Mouse (Mus musculus) ES-CJ7 (cell line): ENCODE results near the gene Tut7.
"Not testable (repeated sequence)": the region's sequence is repeated elsewhere in the genome, so short reads cannot be mapped to it uniquely, and the experiment has no call there.

Experiments
- DNase-seq: peaks from one replicate; pipeline ENCODE4 v3.0.0; 2011; ENCODE audit warnings: low read depth, low spot score

Tut7 gene

DNA sequence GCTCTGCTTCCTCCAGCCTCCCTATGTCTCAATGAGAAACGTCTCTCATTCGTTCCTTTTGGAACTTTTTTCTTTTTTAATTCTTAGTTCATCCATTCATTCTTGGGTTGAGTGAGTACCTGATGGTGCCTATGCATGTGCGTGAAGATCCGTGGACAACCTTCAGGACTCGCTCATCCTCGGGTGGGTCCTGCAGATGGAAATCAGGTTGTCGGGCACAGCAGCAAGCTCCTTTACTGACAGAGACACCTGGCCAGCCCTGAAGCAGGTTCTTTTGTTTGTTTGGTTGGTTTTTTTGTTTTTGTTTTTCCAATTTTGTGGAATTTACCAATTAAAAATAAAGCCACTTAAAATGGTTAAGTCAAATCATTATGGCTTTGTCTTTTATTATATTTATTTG is 9.9 kb upstream of the Tut7 start:
- no peak for DNase-seq

DNA sequence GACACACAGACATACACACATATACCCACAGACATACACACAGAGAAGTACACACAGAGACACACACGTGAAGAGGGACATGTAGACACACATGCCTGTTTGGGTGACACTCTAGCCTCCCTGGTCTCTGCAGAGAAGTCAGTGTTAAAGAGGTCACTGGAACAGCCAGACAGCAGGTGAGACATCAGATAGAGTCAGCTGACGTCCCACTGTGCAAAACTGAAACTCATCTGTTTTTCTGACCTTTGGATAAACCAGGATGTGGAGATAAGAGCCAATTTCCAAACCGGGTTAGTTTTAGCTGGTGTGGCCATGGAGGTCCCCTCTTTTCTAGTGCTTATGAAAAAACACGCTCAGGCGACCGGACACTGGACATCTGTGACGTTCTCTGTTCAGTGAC is 9.5 kb upstream of the Tut7 start:
- DNase-seq = no peak

DNA sequence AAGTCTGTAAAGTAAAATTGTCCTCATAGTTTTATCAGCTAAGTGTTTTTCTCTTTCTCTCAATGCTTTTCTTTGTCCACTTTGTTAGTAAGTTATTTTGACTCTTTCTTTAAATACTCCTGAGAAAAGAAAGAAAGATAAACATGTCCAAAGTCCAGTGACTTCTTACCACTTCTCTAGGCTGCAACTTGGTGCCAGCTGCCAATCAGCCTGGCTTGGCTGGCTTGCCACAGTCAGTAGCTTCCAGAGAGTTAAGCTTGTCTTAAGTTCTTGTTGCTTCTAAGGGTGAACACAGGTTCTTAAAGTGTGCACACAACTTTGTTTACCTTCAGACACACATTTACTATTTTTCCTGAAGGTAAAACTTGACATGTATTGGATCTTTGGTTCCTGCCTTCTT is 3.0 kb upstream of the Tut7 start:
- DNase-seq = no peak

DNA sequence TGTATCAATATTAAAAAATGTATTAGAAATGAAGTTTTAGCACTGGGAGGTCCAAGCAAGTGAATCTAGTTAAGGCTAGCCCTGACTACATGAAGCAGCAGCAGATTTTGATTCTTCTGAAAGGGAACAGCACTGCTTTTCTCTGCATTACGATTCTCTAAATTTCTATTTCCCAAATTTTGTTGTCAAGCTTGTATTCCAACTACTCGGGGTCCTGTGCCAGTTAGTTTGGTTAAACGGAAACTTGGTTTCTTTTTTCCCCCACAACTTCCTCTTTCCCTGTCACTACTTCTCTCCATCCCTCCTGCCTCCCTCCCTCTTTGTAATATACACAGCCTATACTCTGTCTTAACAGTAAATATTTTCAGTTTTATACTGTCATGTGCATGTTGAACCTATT is 2.1 kb downstream of the Tut7 start:
- DNase-seq = no peak

DNA sequence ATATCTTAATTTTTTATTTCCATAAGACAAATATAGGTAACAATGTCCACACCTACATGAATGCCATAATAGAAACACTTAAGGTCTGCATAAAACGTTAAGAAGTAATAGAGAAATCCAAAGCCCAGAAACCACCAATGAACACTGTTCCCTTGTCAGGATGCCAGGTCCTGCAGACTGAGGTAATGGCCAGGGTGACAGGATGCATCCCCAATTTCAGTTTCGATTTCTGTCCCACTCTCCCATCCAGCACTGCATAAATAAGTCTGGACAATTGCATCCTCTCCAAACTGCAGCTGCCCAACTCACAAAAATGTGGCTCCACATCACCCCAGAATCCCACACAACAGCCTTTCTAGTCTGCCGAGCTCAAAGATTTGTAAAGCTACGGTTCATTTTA is 2.8 kb downstream of the Tut7 start:
- no peak for DNase-seq

DNA sequence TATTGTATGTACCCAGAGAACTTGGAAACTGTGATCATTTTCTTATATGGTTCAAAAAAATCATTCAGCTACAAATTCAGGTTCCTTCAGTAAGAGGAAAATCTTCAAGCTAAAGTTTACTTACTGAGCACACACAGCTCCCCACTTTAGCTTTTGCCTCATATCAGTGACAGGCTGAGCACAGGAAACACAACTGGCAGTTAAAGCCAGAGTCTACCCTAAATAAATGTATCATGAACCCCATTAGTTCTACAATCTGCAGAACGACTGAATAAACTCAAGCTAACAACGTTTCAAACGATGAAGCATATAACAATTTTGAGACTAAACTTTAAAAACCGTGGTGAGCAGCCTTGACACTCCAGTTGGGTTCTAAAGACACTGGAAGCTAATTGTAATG is 5.6 kb downstream of the Tut7 start:
- DNase-seq = no peak

DNA sequence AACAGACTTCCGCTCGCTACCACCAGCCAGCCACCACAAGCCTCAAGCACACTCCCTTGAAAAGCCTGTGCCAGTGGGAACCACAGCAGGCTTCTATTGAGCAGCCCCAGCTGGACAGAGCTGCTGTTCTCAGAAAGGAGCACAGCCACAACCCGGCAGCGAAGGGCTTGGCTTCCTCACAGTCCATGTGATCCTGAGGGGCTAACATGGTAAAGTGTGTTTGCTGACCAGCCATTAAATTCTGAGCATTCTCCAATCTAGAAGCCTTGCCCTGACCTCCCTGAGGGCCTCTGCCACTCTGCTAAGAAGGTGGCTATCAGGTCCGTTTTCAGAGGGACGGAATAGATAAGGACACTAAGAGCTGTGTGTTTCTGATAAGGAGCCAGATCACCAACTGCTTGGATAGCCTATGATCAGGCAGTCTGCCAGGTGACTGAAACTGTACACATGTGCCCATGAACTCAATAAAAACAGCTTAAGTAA is 8.8 kb downstream of the Tut7 start:
- DNase-seq = no peak

DNA sequence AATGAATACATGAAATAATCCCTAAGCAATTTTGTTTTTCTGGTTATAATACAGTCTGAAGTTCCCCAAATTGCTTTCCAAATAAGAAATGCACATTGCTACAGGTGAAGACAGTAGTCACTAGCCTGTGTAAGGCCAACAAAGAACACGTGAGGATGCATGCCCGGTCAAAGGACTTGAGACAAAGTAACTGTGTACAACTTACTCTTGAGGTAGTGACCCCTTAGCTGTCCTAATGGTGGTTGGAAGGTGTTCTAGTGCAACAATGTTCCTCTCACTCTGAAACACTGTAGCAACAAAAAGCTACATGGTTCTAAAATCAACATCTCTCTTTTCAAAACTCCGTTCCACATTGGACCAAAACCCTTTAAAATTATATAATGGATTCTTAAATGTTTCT is 11.4 kb downstream of the Tut7 start:
- DNase-seq = no peak

DNA sequence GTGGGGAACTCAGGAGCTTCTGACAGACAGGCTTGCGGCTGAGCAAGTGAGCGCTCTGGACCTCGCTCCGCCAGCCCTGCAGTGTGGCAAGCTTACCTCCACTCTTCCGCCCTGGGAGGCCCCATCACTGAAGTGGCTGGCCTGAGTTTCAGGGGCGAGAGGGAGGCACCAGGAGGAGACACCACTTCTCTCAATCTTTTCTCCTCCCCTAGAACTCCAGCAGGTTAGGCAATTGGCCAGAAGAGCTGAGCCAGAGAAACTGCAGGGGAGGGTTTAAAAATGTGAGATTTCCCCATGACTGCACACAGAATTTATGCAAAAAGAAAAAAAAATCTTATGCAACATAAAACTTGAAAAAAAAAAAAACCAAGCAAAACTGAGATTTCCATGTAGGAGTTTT is 21.9 kb downstream of the Tut7 start:
- DNase-seq = no peak

DNA sequence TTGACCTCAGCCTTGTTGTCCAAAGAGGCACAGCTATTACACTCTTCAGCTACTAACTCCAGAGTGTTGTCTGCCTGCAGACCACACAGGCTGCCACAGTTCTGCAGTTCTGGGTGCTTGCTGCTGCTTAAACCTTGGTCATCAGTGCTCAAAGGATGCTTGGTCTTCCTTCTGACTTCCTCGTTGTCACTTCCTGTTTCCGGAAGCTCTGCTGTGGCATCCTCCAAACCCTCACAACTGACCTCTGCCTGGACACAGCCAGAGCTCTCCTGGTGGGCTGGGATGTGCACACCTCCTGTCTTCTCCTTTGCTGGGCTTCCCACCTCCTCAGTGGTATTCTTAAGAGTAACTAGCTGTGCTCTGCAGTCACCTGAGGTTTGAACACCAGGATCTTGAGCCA is 22.9 kb downstream of the Tut7 start:
- no peak for DNase-seq

DNA sequence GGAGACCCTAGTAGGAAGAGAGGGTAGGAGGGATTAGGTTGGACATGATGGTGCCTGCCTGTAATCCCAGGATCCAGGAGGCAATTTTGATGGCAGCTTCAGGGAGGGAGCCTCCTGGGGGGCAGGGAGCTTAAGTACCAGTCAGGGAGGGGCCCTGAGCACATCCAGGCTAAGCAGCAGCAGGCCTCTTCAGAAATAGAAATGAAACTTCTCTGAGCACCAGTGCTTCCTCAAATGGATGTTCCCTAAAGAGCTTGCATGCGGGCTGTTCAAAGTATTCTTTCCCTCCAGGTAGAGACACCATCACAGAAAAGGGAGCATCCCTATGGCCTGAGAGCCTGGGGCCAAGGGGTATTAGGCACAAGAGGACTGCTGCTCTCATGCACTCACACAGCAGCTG is 24.6 kb downstream of the Tut7 start:
- no peak for DNase-seq

DNA sequence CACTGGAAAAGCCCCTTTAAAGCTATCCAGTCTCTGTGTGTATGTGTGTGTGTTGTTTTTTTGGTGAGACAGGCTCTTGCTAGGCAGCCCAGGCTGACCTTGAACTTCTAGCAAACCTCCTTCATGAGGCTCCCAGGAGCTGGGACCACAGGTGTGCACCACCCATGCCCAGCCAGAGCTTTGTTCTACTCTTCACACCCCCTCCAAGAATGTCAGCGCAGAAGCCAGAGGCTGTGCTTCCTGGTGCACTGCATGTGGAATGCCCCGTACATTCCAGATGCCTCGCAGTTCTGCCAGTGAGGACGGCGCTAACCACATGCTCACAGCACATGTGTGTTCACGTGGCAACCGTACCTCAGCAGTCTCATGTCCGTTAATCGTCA is 26.5 kb downstream of the Tut7 start:
- peak; percentile 23 for DNase-seq

DNA sequence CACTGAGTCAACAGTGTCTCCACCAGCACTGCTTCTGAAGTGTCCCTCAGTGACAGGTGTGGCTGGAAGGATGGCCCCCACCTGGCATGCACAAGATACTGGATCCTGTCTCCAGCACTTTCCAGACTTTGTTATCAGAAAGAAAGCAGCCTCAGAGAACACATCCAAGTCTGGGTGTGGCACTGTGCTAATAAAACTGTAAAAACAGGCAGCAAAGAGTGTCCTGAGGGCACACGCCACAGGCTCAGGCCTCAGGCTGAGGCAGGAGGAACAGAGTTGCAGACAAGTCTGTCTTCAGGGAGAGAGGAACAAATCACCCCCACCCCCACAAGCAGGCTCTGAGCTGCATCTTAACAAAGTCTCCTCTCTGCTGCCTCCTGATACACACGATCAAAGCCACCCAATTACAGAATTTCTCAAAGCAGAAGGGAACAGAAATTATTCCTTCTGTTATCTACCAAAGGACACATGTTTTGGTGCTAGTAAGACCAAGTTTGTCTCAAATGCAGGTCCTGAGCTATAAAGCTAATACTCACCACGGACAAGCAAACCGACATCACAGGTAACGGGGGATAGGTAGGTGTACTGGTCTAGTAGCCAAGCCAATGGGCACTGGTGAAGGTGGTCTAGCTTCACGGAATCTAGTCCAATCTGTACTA is 27.0 kb downstream of the Tut7 start:
- no peak for DNase-seq

DNA sequence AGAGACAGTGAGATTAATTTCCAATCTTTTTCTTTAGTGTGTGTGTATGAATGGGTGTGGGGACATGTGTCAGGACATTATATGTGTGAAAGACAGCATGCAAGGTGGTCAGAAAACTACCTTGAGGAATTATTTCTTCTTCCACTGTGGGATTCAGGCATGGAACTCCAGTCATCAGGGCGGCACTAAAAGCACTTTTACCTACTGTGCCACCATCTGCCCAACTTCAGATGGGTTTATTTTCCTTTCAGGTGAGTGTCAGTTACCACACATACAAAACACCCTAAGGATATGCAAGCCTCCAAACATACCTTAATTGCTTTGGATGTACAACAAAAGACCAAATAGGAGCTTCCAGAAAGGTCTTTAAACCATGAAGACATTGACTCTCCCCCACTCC is 28.2 kb downstream of the Tut7 start:
- no peak for DNase-seq

DNA sequence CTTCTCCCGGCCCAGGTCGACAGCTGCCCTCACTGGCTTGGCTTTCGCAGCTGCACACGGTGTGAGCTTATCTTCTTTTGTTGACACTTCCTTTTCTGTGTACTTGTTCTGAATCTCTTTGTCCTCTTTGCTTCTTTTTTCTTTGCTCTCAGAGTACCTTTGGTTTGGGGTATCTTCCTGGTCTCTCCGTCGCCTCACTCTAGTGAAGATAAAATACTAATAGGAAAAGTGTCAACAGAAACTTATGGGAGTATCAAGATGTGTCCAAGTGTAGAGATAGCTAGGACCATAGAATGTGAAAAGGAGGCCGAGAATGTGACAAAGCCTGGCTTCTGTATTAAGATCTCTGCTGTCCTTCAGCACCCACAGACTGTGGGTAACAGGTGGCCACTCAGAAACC is 40.8 kb downstream of the Tut7 start, which contains the start of gene Gm49354:
Gene Gm49354 (minus strand): TSS at position 101 of the 400 bp plus-strand sequence.
- no peak for DNase-seq

DNA sequence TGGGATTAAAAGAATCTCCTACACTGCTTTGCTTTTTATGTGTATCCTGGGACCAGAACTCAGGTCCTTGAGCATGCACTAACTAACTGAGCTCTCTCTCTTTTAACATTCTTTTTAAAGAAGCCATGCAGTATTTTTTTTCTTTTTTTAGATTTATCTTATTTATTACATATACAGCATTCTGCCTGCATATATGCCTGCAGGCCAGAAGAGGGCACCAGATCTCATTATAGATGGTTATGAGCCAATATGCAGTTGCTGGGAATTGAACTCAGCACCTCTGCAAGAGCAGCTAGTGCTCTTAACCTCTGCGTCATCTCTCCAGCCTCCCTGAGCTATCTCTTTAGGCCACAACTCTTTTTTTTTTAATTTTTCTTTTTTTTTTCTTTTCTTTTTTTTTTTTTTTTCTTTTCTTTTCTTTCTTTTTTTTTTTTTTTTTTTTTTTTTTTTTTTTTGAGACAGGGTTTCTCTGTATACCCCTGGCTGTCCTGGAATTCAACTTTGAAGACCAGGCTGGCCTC is 43.1 kb downstream of the Tut7 start:
- not testable (repeated sequence) for DNase-seq

DNA sequence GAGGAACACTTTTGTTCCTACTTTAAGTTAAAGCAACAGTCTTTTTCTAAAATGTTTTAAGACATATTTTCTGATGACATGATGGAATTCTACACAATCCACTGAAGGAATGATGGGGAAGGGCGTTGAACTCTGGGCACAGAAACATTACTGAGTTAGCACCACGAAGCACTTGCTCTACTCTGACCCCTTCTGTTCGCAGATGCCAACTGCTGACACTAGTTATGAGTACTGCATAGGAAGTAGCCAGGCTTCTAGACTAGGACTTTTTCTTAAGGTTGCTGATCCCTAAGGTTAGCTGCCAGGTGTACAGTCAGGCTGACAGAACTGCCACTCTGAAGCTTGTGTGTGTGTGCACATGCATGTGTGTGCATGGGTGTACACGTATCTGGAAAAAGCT is 43.7 kb downstream of the Tut7 start:
- DNase-seq = peak; percentile 46

DNA sequence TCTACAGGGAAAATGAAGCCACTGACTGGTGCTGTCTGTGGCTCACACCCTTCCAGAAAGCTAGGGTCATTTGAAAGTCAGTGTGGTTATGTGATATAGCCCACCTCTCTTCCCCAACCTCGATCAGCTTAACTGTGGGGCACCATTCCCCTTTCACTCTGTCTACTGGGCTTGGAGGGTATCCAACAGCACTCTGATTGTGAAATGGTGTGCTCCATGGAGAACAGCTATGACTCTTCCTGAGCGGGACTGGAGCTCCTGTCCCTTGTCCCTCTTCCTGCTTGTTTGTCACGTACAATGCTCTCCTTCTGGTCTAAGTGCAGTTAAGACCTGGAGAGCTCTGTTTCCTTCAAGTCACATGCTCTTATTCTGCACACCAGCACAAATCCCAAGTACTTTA is 47.8 kb downstream of the Tut7 start:
- DNase-seq = no peak

DNA sequence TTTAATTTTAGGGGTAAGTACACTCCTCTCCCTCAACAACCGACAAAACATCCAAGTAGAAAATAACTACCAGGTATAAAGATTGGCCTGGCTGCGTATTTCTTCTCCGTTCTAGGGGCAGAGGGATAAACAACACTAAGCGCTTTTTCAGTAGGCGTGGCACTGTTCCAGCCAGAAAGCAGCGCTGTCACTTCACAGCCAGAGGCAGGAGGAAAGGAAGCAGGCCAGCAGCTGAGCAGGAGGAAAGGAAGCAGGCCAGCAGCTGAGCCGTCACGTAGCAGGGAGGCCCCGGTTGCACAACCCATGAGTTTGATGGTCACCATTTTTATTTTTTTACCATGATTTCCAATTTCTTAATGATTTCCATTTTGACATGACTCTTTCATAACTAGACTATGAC is 51.7 kb downstream of the Tut7 start:
- DNase-seq = peak; percentile 19

DNA sequence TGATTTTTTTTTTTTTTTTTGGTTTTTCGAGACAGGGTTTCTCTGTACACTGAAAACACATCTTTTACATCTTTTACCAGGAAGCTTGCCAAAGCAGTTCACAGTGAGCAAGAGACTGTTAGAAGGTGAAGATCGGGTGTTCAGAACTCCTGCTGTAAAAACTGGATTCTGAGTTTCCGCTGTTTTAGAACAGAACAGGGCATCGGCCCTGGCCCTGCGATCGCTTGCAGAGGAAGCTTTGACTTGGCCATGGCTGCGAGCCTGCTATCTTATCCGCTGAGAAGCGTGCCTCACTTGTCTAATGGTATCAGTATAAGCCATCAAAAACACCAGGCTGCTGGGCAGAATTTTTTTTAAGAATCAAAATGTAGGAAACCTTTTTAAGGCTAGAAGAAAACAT is 52.1 kb downstream of the Tut7 start:
- DNase-seq = no peak

DNA sequence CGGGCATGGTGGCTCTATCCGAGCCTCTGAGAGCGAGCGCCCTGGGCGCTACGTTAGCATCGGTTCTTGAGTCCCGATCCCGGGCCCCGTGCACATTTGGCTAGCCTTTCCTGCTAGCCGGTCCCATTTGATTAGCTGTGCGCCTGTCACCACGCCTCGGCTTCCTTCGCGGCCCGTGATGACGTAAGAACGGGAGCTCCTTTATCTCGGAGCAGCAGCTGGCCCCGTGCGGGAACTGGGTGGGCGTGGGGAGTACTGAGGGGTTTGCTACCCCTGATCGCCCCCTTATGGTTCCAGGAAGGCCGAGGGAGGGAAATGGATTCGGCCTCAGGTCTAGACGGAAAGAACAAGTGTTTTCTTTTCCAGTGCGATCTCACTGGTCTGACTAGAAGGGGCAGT is 52.8 kb downstream of the Tut7 start:
- DNase-seq = peak; percentile 95

DNA sequence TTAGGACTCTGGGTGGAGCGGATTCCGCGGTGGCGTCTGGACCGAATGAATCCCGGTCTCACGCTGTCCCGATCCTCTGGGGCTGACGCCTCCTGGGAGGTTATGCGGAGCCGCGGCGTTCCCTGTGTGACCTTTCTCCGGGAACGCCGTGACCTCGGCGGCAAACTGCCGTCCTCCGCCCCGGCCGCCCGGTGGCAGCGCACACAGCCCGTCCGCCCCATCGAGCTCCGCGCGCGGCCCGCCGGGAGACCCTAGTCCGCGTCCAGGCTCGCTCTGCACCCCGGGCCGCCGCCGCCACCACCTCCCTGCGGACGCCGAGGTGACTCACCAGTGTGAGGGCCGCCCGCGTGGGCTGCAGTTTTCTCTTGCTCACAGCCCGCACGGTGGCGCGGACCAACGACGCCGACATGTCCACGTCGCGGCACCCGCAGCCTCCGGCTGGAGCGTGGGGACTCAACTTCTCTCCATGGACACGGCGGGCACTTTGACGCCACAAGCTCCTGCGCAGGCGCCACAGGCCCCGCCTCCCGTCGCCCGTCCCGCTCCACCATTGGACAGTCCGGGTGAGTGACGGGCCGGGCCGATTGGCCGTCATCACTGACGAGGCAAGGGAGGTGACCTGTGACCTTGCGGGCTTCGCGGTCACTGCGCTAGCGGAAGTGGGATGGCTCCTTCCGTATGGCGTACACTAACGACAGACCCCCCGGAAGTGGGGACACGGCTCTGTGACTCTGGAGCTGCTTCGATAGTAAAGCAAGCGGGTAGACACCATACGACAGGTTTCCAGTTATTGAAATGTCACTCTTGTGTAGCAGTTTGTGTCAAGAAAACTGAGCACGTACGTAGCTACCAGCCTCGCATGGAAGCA is 53.4 kb downstream of the Tut7 start, which contains the start of gene Isca1:
Gene Isca1 (minus strand): TSS at position 515 of the 868 bp plus-strand sequence.
- DNase-seq = peak; percentile 98

DNA sequence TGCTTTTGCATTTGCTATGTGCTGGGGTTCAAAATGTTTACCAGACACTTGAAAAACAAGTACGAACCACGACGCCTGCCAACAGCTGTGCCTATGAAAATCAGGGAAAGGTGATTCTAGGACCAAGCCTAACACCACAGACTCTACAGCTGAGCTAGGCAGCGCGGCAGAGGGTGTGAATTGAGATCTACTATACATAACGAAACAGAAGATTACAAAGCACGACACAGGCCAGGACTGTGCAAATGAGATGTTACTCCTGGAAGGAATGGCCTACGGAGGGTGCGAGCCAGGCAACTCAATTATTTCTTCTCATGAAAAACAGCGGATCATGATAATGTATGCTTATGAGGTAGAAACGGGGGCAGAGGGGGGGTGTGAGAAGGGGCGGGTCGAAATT is 54.4 kb downstream of the Tut7 start:
- DNase-seq = no peak
